Mouse (Mus musculus): ENCODE data around the gene Shroom4. TPM values are rescaled to one million over a fixed set of nuclear protein-coding genes. Genes with fewer than 3 reads are reported as not detected.
A peak's percentile ranks its signal among the peaks of the same experiment; 100 is the strongest.

Shroom4 gene
- polyA plus RNA-seq, 1 experiment from 2014 or later = 0.76 TPM

GRCm38 (mm10) chrX:6399193-6399592, 461 bp upstream of the Shroom4 start:
- peak overlapping the region; percentile 25; the same call in 1 of the 2 replicates for H3K27ac ChIP-seq (replicated peaks)

GRCm38 (mm10) chrX:6400398-6401020, 855 bp downstream of the Shroom4 start:
- peak overlapping the region; percentile 45; the same call in 1 of the 2 replicates for H3K27ac ChIP-seq (replicated peaks)
- H3K36me3 ChIP-seq (ENCODE audit: control insufficient read depth, insufficient read depth, low read length) = no peaks in the 10 kb centered on the region
- H3K4me1 ChIP-seq (replicated peaks; ENCODE audit: control insufficient read depth, insufficient read depth) = no peaks in the 10 kb centered on the region
- H3K4me3 ChIP-seq (ENCODE audit: low read depth, low read length) = peak overlapping the region; percentile 59
- ATAC-seq (ENCODE audit: low FRiP score, low TSS enrichment) = peak; percentile 44
- H3K9ac ChIP-seq (ENCODE audit: low read length) = peak overlapping the region; percentile 59
- no peak for TF ChIP-seq EP300 (optimal IDR thresholded peaks at IDR 0.05)
- peak; percentile 7; the same call in 1 of the 2 replicates for TF ChIP-seq CTCF (IDR thresholded peaks at IDR 0.05; ENCODE audit: low read depth)
- WGBS = 14% methylated on average over 32 of the region's 49 CpGs
- peak overlapping the region; percentile 73 for H3K4me2 ChIP-seq (replicated peaks; ENCODE audit: low read depth)
- DNase-seq (ENCODE audit: low spot score) = peak; percentile 23
- no peaks in the 10 kb centered on the region for H3K27me3 ChIP-seq (ENCODE audit: control insufficient read depth, insufficient read depth, low read length)
- no peaks in the 10 kb centered on the region for H3K9me3 ChIP-seq (ENCODE audit: control insufficient read depth, low read length)

More at GRCm38 (mm10) chrX:6399193-6399592, 461 bp upstream of the Shroom4 start:
- TF ChIP-seq EP300 (optimal IDR thresholded peaks at IDR 0.05) (no peak), CTCF (IDR thresholded peaks at IDR 0.05; ENCODE audit: low read depth) (no peak)
- DNase-seq (ENCODE audit: low spot score) (no peak), ATAC-seq (ENCODE audit: low FRiP score, low TSS enrichment) (no peak)
- Histone ChIP-seq H3K4me2 (replicated peaks; ENCODE audit: low read depth) (peak overlapping the region; percentile 73), H3K4me3 (ENCODE audit: low read depth, low read length) (peak overlapping the region; percentile 59), H3K4me1 (replicated peaks; ENCODE audit: control insufficient read depth, insufficient read depth) (no peaks in the 10 kb centered on the region), H3K27me3 (ENCODE audit: control insufficient read depth, insufficient read depth, low read length) (no peaks in the 10 kb centered on the region), H3K9me3 (ENCODE audit: control insufficient read depth, low read length) (no peaks in the 10 kb centered on the region), H3K9ac (ENCODE audit: low read length) (0 out of 2 replicates have a peak overlapping the region, but pooled peaks have one; percentile 43), H3K36me3 (ENCODE audit: control insufficient read depth, insufficient read depth, low read length) (no peaks in the 10 kb centered on the region)
- 40% methylated on average over 1 of the region's 1 CpGs for whole genome bisulfite sequencing

GRCm38 (mm10) chrX:6402921-6403320, 3.3 kb downstream of the Shroom4 start:
- Histone ChIP-seq H3K4me3 (ENCODE audit: low read depth, low read length) (no peak overlapping the region), H3K9ac (ENCODE audit: low read length) (no peak overlapping the region), H3K4me1 (replicated peaks; ENCODE audit: control insufficient read depth, insufficient read depth) (no peaks in the 10 kb centered on the region), H3K4me2 (replicated peaks; ENCODE audit: low read depth) (no peak overlapping the region), H3K9me3 (ENCODE audit: control insufficient read depth, low read length) (no peaks in the 10 kb centered on the region), H3K27ac (replicated peaks) (no peak overlapping the region), H3K36me3 (ENCODE audit: control insufficient read depth, insufficient read depth, low read length) (no peaks in the 10 kb centered on the region), H3K27me3 (ENCODE audit: control insufficient read depth, insufficient read depth, low read length) (no peaks in the 10 kb centered on the region)
- DNase-seq (ENCODE audit: low spot score) = no peak
- 88% methylated on average over 4 of the region's 4 CpGs for WGBS
- TF ChIP-seq EP300 (optimal IDR thresholded peaks at IDR 0.05) (no peak), CTCF (IDR thresholded peaks at IDR 0.05; ENCODE audit: low read depth) (no peak)
- no peak for ATAC-seq (ENCODE audit: low FRiP score, low TSS enrichment)

GRCm38 (mm10) chrX:6409114-6409513, 9.5 kb downstream of the Shroom4 start:
- DNase-seq (ENCODE audit: low spot score) (no peak), ATAC-seq (ENCODE audit: low FRiP score, low TSS enrichment) (no peak)
- no peak for TF ChIP-seq EP300 (optimal IDR thresholded peaks at IDR 0.05)
- no peak for TF ChIP-seq CTCF (IDR thresholded peaks at IDR 0.05; ENCODE audit: low read depth)
- Histone ChIP-seq H3K4me3 (ENCODE audit: low read depth, low read length) (no peak overlapping the region), H3K27ac (replicated peaks) (no peak overlapping the region), H3K4me2 (replicated peaks; ENCODE audit: low read depth) (no peak overlapping the region), H3K9ac (ENCODE audit: low read length) (no peak overlapping the region), H3K9me3 (ENCODE audit: control insufficient read depth, low read length) (no peaks in the 10 kb centered on the region), H3K36me3 (ENCODE audit: control insufficient read depth, insufficient read depth, low read length) (no peaks in the 10 kb centered on the region), H3K27me3 (ENCODE audit: control insufficient read depth, insufficient read depth, low read length) (no peaks in the 10 kb centered on the region), H3K4me1 (replicated peaks; ENCODE audit: control insufficient read depth, insufficient read depth) (no peaks in the 10 kb centered on the region)
- WGBS = 39% methylated on average over 6 of the region's 6 CpGs

- Histone ChIP-seq H3K4me3 (ENCODE audit: low read depth, low read length) (no peak overlapping the region), H3K4me1 (replicated peaks; ENCODE audit: control insufficient read depth, insufficient read depth) (no peaks in the 10 kb centered on the region), H3K9ac (ENCODE audit: low read length) (no peak overlapping the region), H3K27ac (replicated peaks) (no peak overlapping the region), H3K27me3 (ENCODE audit: control insufficient read depth, insufficient read depth, low read length) (no peaks in the 10 kb centered on the region), H3K9me3 (ENCODE audit: control insufficient read depth, low read length) (no peaks in the 10 kb centered on the region), H3K36me3 (ENCODE audit: control insufficient read depth, insufficient read depth, low read length) (no peaks in the 10 kb centered on the region), H3K4me2 (replicated peaks; ENCODE audit: low read depth) (no peak overlapping the region)
- no peak for TF ChIP-seq CTCF (IDR thresholded peaks at IDR 0.05; ENCODE audit: low read depth)
- TF ChIP-seq EP300 (optimal IDR thresholded peaks at IDR 0.05) = no peak
- WGBS = 66% methylated on average over 12 of the region's 12 CpGs
- ATAC-seq (ENCODE audit: low FRiP score, low TSS enrichment) (no peak), DNase-seq (ENCODE audit: low spot score) (no peak)
These were observed 15.8 kb downstream of the Shroom4 start for GRCm38 (mm10) chrX:6415412-6415811.

- Histone ChIP-seq H3K9me3 (ENCODE audit: control insufficient read depth, low read length) (no peaks in the 10 kb centered on the region), H3K27me3 (ENCODE audit: control insufficient read depth, insufficient read depth, low read length) (no peaks in the 10 kb centered on the region), H3K4me2 (replicated peaks; ENCODE audit: low read depth) (no peak overlapping the region), H3K4me1 (replicated peaks; ENCODE audit: control insufficient read depth, insufficient read depth) (no peaks in the 10 kb centered on the region), H3K27ac (replicated peaks) (no peak overlapping the region), H3K36me3 (ENCODE audit: control insufficient read depth, insufficient read depth, low read length) (no peaks in the 10 kb centered on the region), H3K4me3 (ENCODE audit: low read depth, low read length) (no peak overlapping the region), H3K9ac (ENCODE audit: low read length) (no peak overlapping the region)
- ATAC-seq (ENCODE audit: low FRiP score, low TSS enrichment) = no peak
- no peak for DNase-seq (ENCODE audit: low spot score)
- 81% methylated on average over 5 of the region's 5 CpGs for WGBS
- no peak for TF ChIP-seq EP300 (optimal IDR thresholded peaks at IDR 0.05)
- TF ChIP-seq CTCF (IDR thresholded peaks at IDR 0.05; ENCODE audit: low read depth) = no peak
These were observed 16.3 kb downstream of the Shroom4 start for GRCm38 (mm10) chrX:6415936-6416335.
